Mouse (Mus musculus): ENCODE results near the gene Atp11b. TPM values are rescaled to one million over a fixed set of nuclear protein-coding genes. Genes with fewer than 3 reads are reported as not detected.

Atp11b gene
- total RNA-seq, 2 experiments from 2014 or later, result 111 to 117 TPM

DNA sequence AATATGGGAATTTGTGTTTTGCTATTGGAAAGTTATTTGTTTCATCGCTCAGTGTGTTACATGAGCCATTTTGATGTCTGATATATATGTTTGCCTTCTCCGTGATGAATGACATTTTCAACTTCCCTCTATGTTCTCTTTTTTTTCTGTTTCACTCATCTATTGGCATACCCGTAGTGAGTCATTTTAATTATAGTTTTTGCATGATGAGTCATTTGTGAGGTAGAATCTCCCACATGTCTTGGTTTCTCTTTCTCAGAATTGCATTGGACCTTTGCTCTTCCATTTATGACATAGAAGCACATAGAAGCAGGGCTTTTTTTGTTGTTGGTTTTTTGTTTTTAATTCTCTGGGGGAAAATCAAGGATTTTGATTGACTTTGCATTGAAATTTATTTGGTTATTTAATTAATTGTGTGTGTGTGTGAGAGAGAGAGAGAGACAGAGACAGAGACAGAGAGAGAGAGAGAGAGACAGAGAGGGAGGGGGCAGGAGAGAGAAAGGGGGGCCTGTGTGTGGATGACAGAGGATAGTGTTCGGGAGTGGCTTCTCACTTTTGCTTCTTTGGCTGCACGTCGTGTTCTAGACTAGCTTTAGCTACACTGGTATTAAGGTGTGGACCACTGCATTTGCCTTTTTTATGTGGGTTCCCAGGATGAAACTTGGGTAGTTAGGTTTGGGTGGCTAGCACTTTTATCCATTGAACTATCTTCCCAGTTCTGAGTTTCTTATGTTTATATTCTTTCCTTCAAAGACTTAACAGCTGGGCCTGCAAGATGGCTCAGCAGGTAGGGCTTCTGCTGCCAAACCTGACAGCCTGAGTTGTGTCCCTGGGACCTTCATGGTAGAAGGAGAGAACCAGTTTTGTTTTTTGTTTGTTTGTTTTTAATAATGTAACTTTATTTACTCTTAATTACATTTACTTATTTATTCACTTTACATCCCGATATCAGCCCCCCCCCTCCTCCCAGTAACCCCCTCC lies 11.0 kb downstream of the Atp11b start:
- ATAC-seq (replicated peaks; ENCODE audit: poor library complexity, severe bottlenecking), result peak; percentile 79

- peak; percentile 53 for ATAC-seq (replicated peaks; ENCODE audit: poor library complexity, severe bottlenecking)
Observed at GRCm38 (mm10) chr3:35779748-35780147, 25.8 kb downstream of the Atp11b start.

DNA sequence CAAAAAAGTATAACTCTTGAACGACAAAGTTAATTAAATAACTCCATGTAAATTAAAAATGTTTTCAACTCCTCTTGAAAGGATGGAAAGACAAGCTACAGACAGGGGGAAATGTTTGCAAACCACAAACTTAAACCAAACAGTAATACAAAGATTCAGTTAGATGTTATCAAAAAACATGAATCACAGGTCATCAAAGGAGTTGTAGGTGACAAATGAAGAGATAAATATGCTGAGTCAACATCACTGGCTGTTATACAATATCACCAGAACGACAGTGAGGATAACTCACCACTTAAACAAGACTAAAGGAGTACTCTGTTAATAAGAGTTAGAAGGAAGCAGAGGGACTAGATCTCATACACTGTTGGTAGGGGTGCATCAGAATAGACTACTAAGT lies 48.1 kb downstream of the Atp11b start:
- ATAC-seq (replicated peaks; ENCODE audit: poor library complexity, severe bottlenecking), result no peak

DNA sequence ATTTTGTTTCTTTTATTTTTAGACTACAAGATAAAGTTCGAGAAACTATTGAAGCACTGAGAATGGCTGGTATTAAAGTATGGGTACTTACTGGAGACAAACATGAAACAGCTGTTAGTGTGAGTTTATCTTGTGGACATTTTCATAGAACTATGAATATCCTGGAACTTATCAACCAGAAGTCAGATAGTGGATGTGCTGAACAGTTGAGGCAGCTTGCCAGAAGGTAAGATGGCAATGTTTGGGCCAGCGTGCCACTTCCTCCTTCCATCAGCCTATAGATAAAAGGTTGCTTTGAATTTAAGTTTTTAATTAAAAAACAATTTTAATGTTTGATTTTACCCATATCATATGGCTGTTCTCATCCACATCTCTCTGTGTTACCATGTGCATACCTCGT lies 66.0 kb downstream of the Atp11b start:
- ATAC-seq (replicated peaks; ENCODE audit: poor library complexity, severe bottlenecking), result no peak

- no peak for ATAC-seq (replicated peaks; ENCODE audit: poor library complexity, severe bottlenecking)
Observed at GRCm38 (mm10) chr3:35822036-35822435, 68.1 kb downstream of the Atp11b start.

DNA sequence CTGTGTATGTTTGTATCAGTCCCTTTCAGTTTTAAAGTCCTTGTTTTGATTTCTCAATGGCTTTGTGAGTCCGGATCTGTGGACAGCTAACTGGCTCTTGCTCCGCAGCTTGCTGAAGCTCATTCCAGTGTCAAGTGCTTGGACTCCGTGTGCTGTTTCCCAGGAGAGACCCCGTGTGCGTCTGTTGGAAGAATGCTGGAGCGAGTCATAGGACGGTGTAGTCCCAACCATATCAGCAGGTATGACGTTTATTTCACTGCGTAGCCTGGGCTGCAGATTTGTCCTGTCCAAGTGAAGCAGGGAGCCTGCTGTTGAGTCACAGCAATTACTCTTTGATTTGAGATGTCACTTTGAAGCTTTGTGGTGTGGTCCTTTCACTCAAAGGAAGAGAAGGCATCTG lies 95.4 kb downstream of the Atp11b start:
- no peak for ATAC-seq (replicated peaks; ENCODE audit: poor library complexity, severe bottlenecking)

GRCm38 (mm10) chr3:35883267-35883666 lies 129.4 kb downstream of the Atp11b start:
- 0 out of 2 replicates have a peak, but pooled peaks have one; percentile 40 for ATAC-seq (replicated peaks; ENCODE audit: poor library complexity, severe bottlenecking)

DNA sequence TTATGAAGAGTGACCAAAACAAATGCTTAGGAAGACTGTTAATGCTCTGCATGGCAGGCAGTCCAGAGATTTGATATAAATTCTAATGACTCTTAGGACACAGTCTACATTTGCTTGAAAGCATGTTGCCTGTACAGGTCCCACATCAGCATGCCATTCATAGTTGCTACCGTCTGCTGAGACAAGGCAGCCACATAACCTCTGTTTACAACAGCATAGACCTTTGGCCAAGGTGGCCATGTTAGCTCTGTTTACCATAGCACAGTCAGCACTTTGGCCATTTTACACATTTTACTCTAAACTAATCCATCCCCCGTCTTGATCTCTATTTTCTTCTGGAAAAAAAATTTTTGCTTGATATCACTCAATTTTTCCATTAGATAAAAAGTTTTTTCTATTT lies 135.6 kb downstream of the Atp11b start:
- ATAC-seq (replicated peaks; ENCODE audit: poor library complexity, severe bottlenecking), result no peak

- ATAC-seq (replicated peaks; ENCODE audit: poor library complexity, severe bottlenecking), result no peak
Observed at GRCm38 (mm10) chr3:35891123-35891522, 137.2 kb downstream of the Atp11b start.

DNA sequence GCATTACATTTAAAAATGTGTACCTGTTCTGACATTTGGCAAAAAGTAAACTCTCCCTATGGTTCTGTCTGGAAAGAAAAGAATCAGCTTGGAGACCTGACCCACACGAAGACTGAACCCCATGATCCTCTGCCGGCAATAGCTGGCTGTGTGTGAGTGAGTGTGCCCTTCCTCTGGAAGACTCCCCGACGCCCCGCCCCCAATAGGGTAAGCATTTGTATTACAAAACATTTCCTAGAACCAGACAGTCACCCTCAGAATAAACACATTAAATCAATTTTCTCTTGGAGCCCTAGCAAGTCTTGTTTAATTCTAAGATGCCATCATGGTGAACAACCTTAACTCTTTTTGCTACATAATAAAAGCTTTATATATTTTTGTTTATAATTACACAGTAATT lies 139.2 kb downstream of the Atp11b start:
- no peak for ATAC-seq (replicated peaks; ENCODE audit: poor library complexity, severe bottlenecking)

DNA sequence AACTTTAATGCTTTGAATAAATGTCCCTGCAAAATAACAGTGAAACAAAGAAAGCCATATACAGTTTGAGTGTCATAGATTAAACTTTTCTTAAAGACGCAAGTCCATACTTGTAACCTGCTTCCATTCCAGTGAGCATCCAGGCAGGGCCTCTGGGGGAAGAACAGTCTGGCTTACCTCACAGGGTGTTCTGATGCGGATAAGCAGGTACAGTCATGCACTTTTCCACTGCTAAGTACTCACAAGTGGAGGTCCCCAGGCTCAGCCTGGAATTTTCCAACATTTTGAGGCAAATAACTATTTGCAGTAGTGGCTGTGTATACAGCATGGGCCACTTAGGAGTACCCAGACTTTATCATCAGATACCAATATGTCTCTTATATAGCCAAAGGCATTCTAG lies 144.0 kb downstream of the Atp11b start:
- ATAC-seq (replicated peaks; ENCODE audit: poor library complexity, severe bottlenecking), result no peak

- ATAC-seq (replicated peaks; ENCODE audit: poor library complexity, severe bottlenecking), result peak; percentile 75
Observed at GRCm38 (mm10) chr3:35899109-35899508, 145.2 kb downstream of the Atp11b start.

DNA sequence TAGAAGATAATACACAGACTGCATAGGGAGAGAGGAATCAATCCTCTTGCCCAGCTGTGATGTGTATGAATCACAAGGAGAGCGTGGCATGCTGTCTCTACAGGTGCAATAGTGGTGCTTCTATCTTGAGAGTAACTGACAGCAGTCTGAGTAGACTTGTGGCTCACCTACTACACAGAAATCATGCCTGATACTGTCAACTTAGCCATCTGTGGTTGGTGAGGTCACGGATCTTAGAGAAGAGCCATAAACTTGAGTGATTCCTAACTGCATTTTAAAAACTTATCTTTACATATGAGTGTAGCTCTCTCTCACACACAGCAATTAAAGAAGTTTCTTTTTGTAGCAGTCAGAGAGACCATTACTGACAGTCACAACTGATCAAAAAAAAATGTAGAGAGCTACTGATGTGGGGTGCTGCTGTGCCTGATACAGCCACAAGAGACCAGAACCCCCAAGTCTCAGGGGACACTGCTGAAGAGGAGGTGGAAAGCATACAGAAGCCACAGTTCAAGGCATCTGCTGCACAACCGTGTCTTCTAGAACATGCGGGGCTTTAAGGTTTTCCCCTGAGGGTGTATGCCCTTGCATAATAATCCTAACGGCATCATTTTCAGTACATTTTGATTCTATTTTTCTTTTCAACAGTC lies 146.8 kb downstream of the Atp11b start:
- ATAC-seq (replicated peaks; ENCODE audit: poor library complexity, severe bottlenecking), result no peak

Other genes starting within 250 kb of the Atp11b start
- 90.1 and 111 TPM in 2 replicates for gene Dcun1d1, start 183.3 kb downstream of the Atp11b start, total RNA-seq (2014; fragmentation: Nextera tagmentation)
- gene Dcun1d1, start 183.3 kb downstream of the Atp11b start, total RNA-seq (2017), result 221 and 228 TPM in 2 replicates
- 19.2 and 34.4 TPM in 2 replicates for gene Mccc1, start 246.6 kb downstream of the Atp11b start, total RNA-seq (2014; fragmentation: Nextera tagmentation)
- gene Mccc1, start 246.6 kb downstream of the Atp11b start, total RNA-seq (2017), result 13.0 and 20.1 TPM in 2 replicates

Data from granulocyte monocyte progenitor cell, adult 5-6 weeks (primary cell).